Comparison of ENCODE assay signal across 18 mouse cellular contexts in the genomic region with DNA sequence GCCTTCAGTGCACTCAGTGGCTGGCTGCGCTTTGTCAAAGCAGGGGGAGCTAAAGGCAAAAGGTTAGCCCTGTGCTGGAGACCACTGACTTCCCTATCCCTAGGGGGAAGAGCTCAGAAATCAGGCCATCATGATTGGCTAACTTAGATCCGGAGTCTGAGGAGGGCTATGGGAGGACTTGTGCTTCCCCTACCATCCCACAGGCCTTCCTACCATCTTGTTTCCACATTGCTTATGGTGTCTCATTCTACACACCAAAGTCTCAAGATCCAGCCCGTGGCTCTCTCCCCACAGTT.
DNase-seq lines count a peak whose midpoint lies in the region; ATAC-seq and TF ChIP-seq lines count a peak whose summit lies in the region.
"Had no signal": no experiment of that assay in that cellular context is flagged by ENCODE, and none has a peak within 500 bp of the region (broad histone marks: within the 10 kb centered on the region; RNA-seq: fewer than 3 reads in every experiment).

No protein-coding gene starts in this region.

- no peak overlapping the region for H3K9ac ChIP-seq in hindbrain, embryonic 13.5 days
- H3K9ac ChIP-seq in hindbrain, embryonic 11.5 days (ENCODE audit: low read depth, low read length): no peak overlapping the region
- H3K9ac ChIP-seq in midbrain, postnatal 0 days (replicated peaks; ENCODE audit: low read length, poor library complexity, severe bottlenecking): no peak overlapping the region
- no peak overlapping the region for H3K9ac ChIP-seq in stomach, embryonic 16.5 days (ENCODE audit: low read length)
- H3K9ac ChIP-seq: heart, embryonic 13.5 days; liver, postnatal 0 days had no signal

- peak overlapping the region; percentile 23; the same call in 1 of the 2 replicates for H3K27ac ChIP-seq in hindbrain, embryonic 13.5 days
- H3K27ac ChIP-seq in hindbrain, embryonic 11.5 days (ENCODE audit: low read depth, low read length): no peak overlapping the region
- H3K27ac ChIP-seq in midbrain, embryonic 10.5 days (replicated peaks): peak overlapping the region; percentile 34; the same call in 1 of the 2 replicates
- no peak overlapping the region for H3K27ac ChIP-seq in midbrain, postnatal 0 days (ENCODE audit: low read depth, low read length)
- H3K27ac ChIP-seq in stomach, embryonic 16.5 days (ENCODE audit: low read length): peak overlapping the region; percentile 73
- H3K27ac ChIP-seq: heart, embryonic 13.5 days; layer of hippocampus, adult 2 months; limb, embryonic 10.5 days had no signal

- H3K9me3 ChIP-seq in hindbrain, embryonic 13.5 days: no peaks in the 10 kb centered on the region
- H3K9me3 ChIP-seq in hindbrain, embryonic 11.5 days (ENCODE audit: control insufficient read depth, low read length): no peaks in the 10 kb centered on the region
- no peaks in the 10 kb centered on the region for H3K9me3 ChIP-seq in midbrain, embryonic 10.5 days (replicated peaks)
- no peaks in the 10 kb centered on the region for H3K9me3 ChIP-seq in midbrain, postnatal 0 days (ENCODE audit: low read length)
- no peaks in the 10 kb centered on the region for H3K9me3 ChIP-seq in stomach, embryonic 16.5 days (replicated peaks; ENCODE audit: control insufficient read depth, low read length)
- H3K9me3 ChIP-seq: heart, embryonic 13.5 days; limb, embryonic 10.5 days had no signal

- no peak overlapping the region for H3K4me3 ChIP-seq in hindbrain, embryonic 13.5 days
- H3K4me3 ChIP-seq in hindbrain, embryonic 11.5 days (ENCODE audit: low read depth, low read length): no peak overlapping the region
- no peak overlapping the region for H3K4me3 ChIP-seq in midbrain, embryonic 10.5 days
- no peak overlapping the region for H3K4me3 ChIP-seq in midbrain, postnatal 0 days (ENCODE audit: low read depth, low read length)
- no peak overlapping the region for H3K4me3 ChIP-seq in stomach, embryonic 16.5 days (replicated peaks; ENCODE audit: low read length)
- H3K4me3 ChIP-seq: heart, embryonic 13.5 days; layer of hippocampus, adult 2 months; limb, embryonic 10.5 days; myocyte had no signal

- TF ChIP-seq CTCF in midbrain, postnatal 0 days (IDR thresholded peaks at IDR 0.05): no peak

- 66% methylated on average over 3 of the region's 3 CpGs for WGBS in hindbrain, embryonic 13.5 days
- 59% methylated on average over 3 of the region's 3 CpGs for WGBS in hindbrain, embryonic 11.5 days
- 77% methylated on average over 3 of the region's 3 CpGs for WGBS in midbrain, embryonic 10.5 days
- WGBS in midbrain, postnatal 0 days: 64% methylated on average over 3 of the region's 3 CpGs
- 76% methylated on average over 3 of the region's 3 CpGs for WGBS in stomach, embryonic 16.5 days

- peaks cover 22% of the 10 kb centered on the region for H3K4me1 ChIP-seq in hindbrain, embryonic 13.5 days (replicated peaks)
- H3K4me1 ChIP-seq in hindbrain, embryonic 11.5 days (replicated peaks; ENCODE audit: control insufficient read depth, insufficient read depth, low read length): no peaks in the 10 kb centered on the region; the same call in 1 of the 2 replicates
- peaks cover 24% of the 10 kb centered on the region for H3K4me1 ChIP-seq in midbrain, embryonic 10.5 days
- no peaks in the 10 kb centered on the region for H3K4me1 ChIP-seq in midbrain, postnatal 0 days (ENCODE audit: insufficient read depth, low read length)
- H3K4me1 ChIP-seq in stomach, embryonic 16.5 days (ENCODE audit: control insufficient read depth, insufficient read depth, low read length): peaks cover 22% of the 10 kb centered on the region

- H3K4me2 ChIP-seq in hindbrain, embryonic 13.5 days: no peak overlapping the region
- no peak overlapping the region for H3K4me2 ChIP-seq in hindbrain, embryonic 11.5 days (replicated peaks; ENCODE audit: low read depth, low read length)
- H3K4me2 ChIP-seq in midbrain, postnatal 0 days (ENCODE audit: low read depth, low read length, poor library complexity, severe bottlenecking): no peak overlapping the region
- H3K4me2 ChIP-seq in stomach, embryonic 16.5 days (ENCODE audit: low read depth, low read length): no peak overlapping the region
- H3K4me2 ChIP-seq: heart, embryonic 13.5 days had no signal

- 0 out of 2 replicates have a peak, but pooled peaks cover 13% of the 10 kb centered on the region for H3K27me3 ChIP-seq in hindbrain, embryonic 13.5 days
- no peaks in the 10 kb centered on the region for H3K27me3 ChIP-seq in hindbrain, embryonic 11.5 days (ENCODE audit: control insufficient read depth, insufficient read depth, low read length)
- no peaks in the 10 kb centered on the region for H3K27me3 ChIP-seq in midbrain, embryonic 10.5 days (ENCODE audit: low read depth, poor library complexity, severe bottlenecking)
- no peaks in the 10 kb centered on the region for H3K27me3 ChIP-seq in midbrain, postnatal 0 days (ENCODE audit: insufficient read depth, low read length)
- H3K27me3 ChIP-seq in stomach, embryonic 16.5 days (ENCODE audit: control insufficient read depth, insufficient read depth, low read length): no peaks in the 10 kb centered on the region

- no peak for DNase-seq in hindbrain, embryonic 11.5 days (ENCODE audit: low spot score)
- no peak for DNase-seq in midbrain, embryonic 10.5 days (ENCODE audit: low spot score)
- no peak for DNase-seq in midbrain, postnatal 0 days (ENCODE audit: low spot score)
- no peak for DNase-seq in MN1 (ENCODE audit: low spot score)
- DNase-seq: cerebellum, adult 8-10 months; kidney, adult 8-10 months; kidney, postnatal 14 days; liver, postnatal 0 days; right cerebral cortex, postnatal 4 days; thymus, postnatal 25 days had no signal

- 0 out of 2 replicates have a peak, but pooled peaks have one; percentile 7 for ATAC-seq in hindbrain, embryonic 13.5 days (ENCODE audit: low FRiP score)
- no peak for ATAC-seq in hindbrain, embryonic 11.5 days (ENCODE audit: low FRiP score)
- no peak for ATAC-seq in midbrain, postnatal 0 days (ENCODE audit: low FRiP score)
- ATAC-seq in monocyte, adult 5-6 weeks (replicated peaks; ENCODE audit: insufficient number of reproducible peaks, low FRiP score, low TSS enrichment, poor library complexity, severe bottlenecking): 0 out of 2 replicates have a peak, but pooled peaks have one; percentile 17
- no peak for ATAC-seq in stomach, embryonic 16.5 days (ENCODE audit: insufficient read depth, low FRiP score)
- ATAC-seq: forebrain, embryonic 14.5 days; liver, postnatal 0 days had no signal

- H3K36me3 ChIP-seq in hindbrain, embryonic 13.5 days: no peaks in the 10 kb centered on the region
- H3K36me3 ChIP-seq in hindbrain, embryonic 11.5 days (ENCODE audit: control insufficient read depth, insufficient read depth, low read length): no peaks in the 10 kb centered on the region
- no peaks in the 10 kb centered on the region for H3K36me3 ChIP-seq in midbrain, embryonic 10.5 days
- H3K36me3 ChIP-seq in midbrain, postnatal 0 days (ENCODE audit: insufficient read depth, low read length): no peaks in the 10 kb centered on the region
- H3K36me3 ChIP-seq in stomach, embryonic 16.5 days (ENCODE audit: control insufficient read depth, insufficient read depth, low read length): no peaks in the 10 kb centered on the region
- H3K36me3 ChIP-seq: heart, embryonic 13.5 days; limb, embryonic 10.5 days had no signal

Comparison
In these comparisons a context has a peak if more than half of its experiments do, and no peak if none do; other contexts are left out.
1. ATAC-seq: peak in hindbrain, embryonic 13.5 days (single experiment) and monocyte, adult 5-6 weeks (single experiment); none in hindbrain, embryonic 11.5 days (single experiment), midbrain, postnatal 0 days (single experiment) and stomach, embryonic 16.5 days (single experiment).
2. H3K27ac ChIP-seq: peak in hindbrain, embryonic 13.5 days (single experiment), midbrain, embryonic 10.5 days (single experiment) and stomach, embryonic 16.5 days (single experiment); none in hindbrain, embryonic 11.5 days (single experiment) and midbrain, postnatal 0 days (single experiment).